Mouse (Mus musculus) C2C12 (cell line): ENCODE measurements at regions not wholly inside any gene's neighbourhood (a gene's known extent, or its start where the extent isn't known, plus 50 kb on each side); places are given as distances from the start of the nearest gene placed in this dataset.

Experiments used
- H3K27me3 ChIP-seq: one replicate; pipeline ENCODE4 v1.6.1; 2011; ENCODE audit not compliant: control insufficient read depth, insufficient read depth, insufficient read length
- H3K36me3 ChIP-seq: one replicate; pipeline ENCODE4 v1.6.1; 2011; ENCODE audit not compliant: control insufficient read depth, insufficient read depth
- H3K4me3 ChIP-seq: one replicate; pipeline ENCODE4 v1.5.1; 2011; ENCODE audit warnings: mild to moderate bottlenecking, control low read depth; ENCODE audit not compliant: poor library complexity, insufficient read depth, severe bottlenecking
- H3K79me2 ChIP-seq: one replicate; pipeline ENCODE4 v1.6.1; 2011; ENCODE audit not compliant: control insufficient read depth, insufficient read depth
- H3K79me3 ChIP-seq: one replicate; pipeline ENCODE4 v1.6.1; 2011; ENCODE audit warnings: low read depth, control low read depth
- H3ac ChIP-seq: one replicate; pipeline ENCODE3; 2011; ENCODE audit warnings: low read depth; ENCODE audit not compliant: control insufficient read depth, insufficient read length
- CEBPB ChIP-seq: IDR thresholded peaks from one replicate; pipeline ENCODE4 v1.6.1; 2011; ENCODE audit warnings: low read depth, mild to moderate bottlenecking, control low read depth, moderate library complexity
- CTCF ChIP-seq: IDR thresholded peaks from one replicate; pipeline ENCODE4 v1.5.1; 2011; ENCODE audit not compliant: control insufficient read depth, insufficient read depth, insufficient read length
- FOSL1 ChIP-seq: IDR thresholded peaks from one replicate; pipeline ENCODE4 v1.8.0; 2011; ENCODE audit warnings: mild to moderate bottlenecking, low read length; ENCODE audit not compliant: poor library complexity, insufficient read depth, severe bottlenecking
- MAX ChIP-seq: IDR thresholded peaks from one replicate; pipeline ENCODE4 v1.6.1; 2011; ENCODE audit warnings: mild to moderate bottlenecking, control low read depth
- MYOD1 ChIP-seq: IDR thresholded peaks from one replicate; pipeline ENCODE4 v1.6.1; 2011; ENCODE audit warnings: low read depth; ENCODE audit not compliant: control insufficient read depth, insufficient read length
- MYOG ChIP-seq: IDR thresholded peaks from one replicate; pipeline ENCODE4 v1.6.1; 2011; ENCODE audit not compliant: control insufficient read depth, insufficient read length; ENCODE audit errors: extremely low read depth
- USF1 ChIP-seq: IDR thresholded peaks from one replicate; pipeline ENCODE4 v1.6.1; 2011; ENCODE audit warnings: low read depth, mild to moderate bottlenecking, control low read depth, moderate library complexity

GRCm38 (mm10) chr13:78500551-78500950 is 301.0 kb upstream of the Nr2f1 start:
- no peaks in the 10 kb centered on the region for H3K79me3 ChIP-seq
- no peaks in the 10 kb centered on the region for H3K27me3 ChIP-seq
- H3K4me3 ChIP-seq = no peak overlapping the region
- H3ac ChIP-seq = no peak overlapping the region
- no peaks in the 10 kb centered on the region for H3K79me2 ChIP-seq
- H3K36me3 ChIP-seq = no peaks in the 10 kb centered on the region
- TF ChIP-seq MYOD1 = no peak
- no peak for TF ChIP-seq MAX
- no peak for TF ChIP-seq FOSL1
- TF ChIP-seq USF1 = no peak
- TF ChIP-seq MYOG = no peak
- TF ChIP-seq CTCF = no peak
- TF ChIP-seq CEBPB = no peak

DNA sequence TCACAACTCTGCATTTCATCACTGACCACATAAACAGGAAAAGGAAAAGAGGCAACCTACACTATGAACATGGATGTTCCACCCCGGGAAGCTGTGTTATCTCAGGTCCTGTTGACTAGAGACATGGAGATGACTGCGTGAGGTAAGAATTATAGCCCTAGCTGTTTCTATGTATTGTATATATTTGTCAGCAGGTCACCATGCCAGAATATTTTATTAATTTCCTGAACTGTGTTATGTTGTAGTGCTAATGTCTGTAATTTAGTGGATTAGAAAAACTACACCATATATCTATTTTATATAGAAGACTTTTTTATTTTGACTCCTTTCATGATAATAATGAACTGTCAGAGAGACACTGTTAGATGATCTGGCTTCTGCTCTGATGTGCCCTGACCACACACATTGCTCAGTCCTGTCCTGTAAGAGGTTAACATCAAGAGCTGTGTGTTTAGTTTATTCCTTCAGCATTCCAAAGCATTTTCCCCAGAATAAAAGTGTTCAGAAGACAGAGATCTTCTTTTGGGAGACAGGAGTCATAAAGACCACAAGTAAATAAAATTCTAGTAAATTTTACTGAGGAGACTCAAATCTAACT is 284.3 kb upstream of the Nr2f1 start:
- no peak overlapping the region for H3ac ChIP-seq
- no peaks in the 10 kb centered on the region for H3K79me2 ChIP-seq
- no peaks in the 10 kb centered on the region for H3K27me3 ChIP-seq
- TF ChIP-seq FOSL1 (no peak), CEBPB (no peak), MYOG (no peak), USF1 (no peak), CTCF (no peak), MYOD1 (no peak), MAX (no peak)
- H3K36me3 ChIP-seq = no peaks in the 10 kb centered on the region
- H3K4me3 ChIP-seq = no peak overlapping the region
- H3K79me3 ChIP-seq = no peaks in the 10 kb centered on the region

- Histone ChIP-seq H3K27me3 (no peaks in the 10 kb centered on the region), H3K79me3 (no peaks in the 10 kb centered on the region), H3K36me3 (no peaks in the 10 kb centered on the region), H3K79me2 (no peaks in the 10 kb centered on the region), H3K4me3 (no peak overlapping the region), H3ac (no peak overlapping the region)
- TF ChIP-seq MAX (no peak), USF1 (no peak), FOSL1 (no peak), MYOD1 (no peak), CTCF (no peak), CEBPB (no peak), MYOG (no peak)
Observed at GRCm38 (mm10) chr13:78482929-78483759, 283.6 kb upstream of the Nr2f1 start.

GRCm38 (mm10) chr13:78451333-78452070 is 251.9 kb upstream of the Nr2f1 start:
- Histone ChIP-seq H3ac (no peak overlapping the region), H3K27me3 (no peaks in the 10 kb centered on the region), H3K79me3 (no peaks in the 10 kb centered on the region), H3K79me2 (no peaks in the 10 kb centered on the region), H3K36me3 (no peaks in the 10 kb centered on the region), H3K4me3 (no peak overlapping the region)
- no peak for TF ChIP-seq FOSL1
- no peak for TF ChIP-seq USF1

DNA sequence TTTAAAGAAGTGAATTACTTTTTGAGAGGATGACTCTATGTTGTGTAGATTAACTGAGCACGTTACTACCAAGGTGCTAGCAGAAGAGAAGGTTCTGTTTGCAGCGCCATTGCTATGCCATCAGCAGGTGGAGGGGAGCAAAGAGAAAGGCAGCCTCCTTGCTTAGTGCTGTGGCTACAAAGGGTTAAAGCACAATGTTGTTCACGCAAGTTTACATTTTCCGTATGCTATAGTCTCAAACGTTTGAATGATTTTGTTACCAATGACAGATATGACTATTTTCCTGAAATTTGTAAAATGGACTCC is 247.1 kb upstream of the Nr2f1 start:
- no peak overlapping the region for H3ac ChIP-seq
- H3K36me3 ChIP-seq = no peaks in the 10 kb centered on the region
- H3K79me2 ChIP-seq = no peaks in the 10 kb centered on the region
- H3K27me3 ChIP-seq = no peaks in the 10 kb centered on the region
- H3K79me3 ChIP-seq = no peaks in the 10 kb centered on the region
- TF ChIP-seq FOSL1 (no peak), MAX (no peak)
- no peak overlapping the region for H3K4me3 ChIP-seq

DNA sequence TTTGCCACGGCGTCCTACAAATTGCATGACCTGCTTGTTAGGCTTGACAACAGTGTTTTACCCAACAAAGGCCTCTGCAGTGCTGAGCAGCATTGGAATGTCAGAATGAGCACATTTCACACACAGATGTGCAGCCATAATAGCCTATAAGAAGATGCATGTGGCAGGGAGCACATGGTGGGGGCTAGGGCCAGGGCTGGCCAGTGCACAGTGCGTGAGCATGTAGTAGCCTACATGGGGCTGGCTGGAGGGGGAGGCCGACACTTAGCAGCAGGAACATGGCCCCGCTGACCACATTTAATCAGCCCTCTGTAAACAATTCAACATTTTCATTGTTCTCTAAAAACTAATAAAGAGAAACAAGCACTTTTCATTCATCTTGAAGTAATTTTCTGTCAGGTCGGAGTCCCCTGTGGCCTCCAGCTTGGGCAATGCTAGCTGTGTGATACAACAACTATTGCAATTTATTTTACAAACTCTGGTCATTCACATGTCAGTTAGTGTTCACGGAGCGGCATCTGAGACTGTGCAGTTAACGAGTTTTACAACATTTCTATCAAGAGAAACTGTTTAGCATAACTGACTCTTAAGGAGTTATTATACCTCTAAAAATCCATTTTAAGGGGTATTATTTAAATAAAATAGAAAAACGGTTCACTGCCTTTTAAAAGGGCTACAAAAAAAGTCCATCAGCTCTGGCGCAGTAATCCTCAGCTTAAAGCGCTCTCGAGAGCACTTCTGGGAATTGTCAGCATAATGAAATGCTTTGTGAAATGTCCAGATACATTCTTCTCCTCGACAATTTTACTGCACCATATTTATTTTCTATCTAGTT is 246.6 kb upstream of the Nr2f1 start:
- Histone ChIP-seq H3ac (no peak overlapping the region), H3K27me3 (no peaks in the 10 kb centered on the region), H3K36me3 (no peaks in the 10 kb centered on the region), H3K79me2 (no peaks in the 10 kb centered on the region), H3K4me3 (no peak overlapping the region), H3K79me3 (no peaks in the 10 kb centered on the region)
- TF ChIP-seq MAX (no peak), USF1 (no peak), MYOG (no peak), FOSL1 (no peak), MYOD1 (no peak), CTCF (no peak)
